Mouse (Mus musculus): Measurements from ENCODE around the gene Copb1. TPM values are rescaled to one million over a fixed set of nuclear protein-coding genes. Genes with fewer than 3 reads are reported as not detected.

Gene Copb1
- 100 to 1,000 TPM; 116 to 122 TPM for total RNA-seq (2021)
- long read RNA-seq, experiment 1, transcript Copb1-201 (22 exons, 3,346 nt) = major isoform, 63 of 71 reads
- long read RNA-seq, experiment 1, partial matches to known transcripts = 5 of 71 reads
- long read RNA-seq, experiment 1, other reads (novel, unspliced or antisense) = 3 of 71 reads
- long read RNA-seq, experiment 2, transcript Copb1-201 (22 exons, 3,346 nt) = major isoform, 231 of 260 reads
- long read RNA-seq, experiment 2, partial matches to known transcripts = 22 of 260 reads
- long read RNA-seq, experiment 2, other reads (novel, unspliced or antisense) = 7 of 260 reads

DNA sequence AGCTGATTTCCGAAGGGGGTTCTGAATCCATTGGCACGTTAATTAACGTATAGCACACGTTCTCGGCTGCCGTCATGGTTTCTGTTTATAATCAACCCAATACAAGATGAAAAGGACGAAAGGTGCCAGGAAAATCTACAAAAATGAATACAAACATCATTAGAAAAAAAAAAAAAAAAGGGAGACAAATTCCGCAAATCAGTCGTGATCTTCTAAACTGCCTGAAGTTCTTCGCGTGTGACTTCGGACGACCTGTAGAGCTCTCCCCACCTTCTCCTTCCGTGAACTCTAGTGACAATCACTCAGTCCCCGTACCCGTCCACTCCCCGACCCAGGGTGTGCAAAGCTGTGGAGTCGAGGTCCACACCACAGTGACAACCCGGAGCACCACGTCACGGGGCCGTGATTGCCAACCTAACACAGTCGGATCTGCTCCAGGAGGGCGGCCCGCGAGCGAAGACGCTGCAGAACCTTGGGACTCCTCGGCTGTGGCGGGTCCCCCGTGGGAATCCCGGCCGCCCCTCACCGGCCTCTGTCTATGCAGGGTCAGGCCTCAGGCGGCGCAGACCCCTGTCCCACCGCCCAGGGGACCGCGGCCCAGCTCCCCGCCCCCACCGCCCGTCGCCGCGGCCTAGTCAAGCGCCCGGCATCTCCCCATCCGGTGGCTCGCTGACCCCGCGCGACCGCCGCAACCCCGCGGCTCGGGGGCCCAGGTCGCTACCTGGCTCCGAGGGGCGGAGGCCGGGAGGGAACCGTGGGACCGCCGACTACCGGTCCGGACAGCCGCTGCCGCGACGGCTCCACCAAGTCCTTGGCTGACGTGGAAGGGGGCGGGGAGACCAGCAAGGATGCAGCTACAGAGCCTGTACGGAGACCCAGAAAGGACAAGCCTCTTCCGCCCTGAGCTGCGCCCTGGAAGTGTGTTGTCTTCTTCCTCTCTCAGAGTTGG is at the start of gene Copb1:
TSS of gene Copb1 (minus strand) at position 827 of the 949 bp plus-strand sequence.
- peak; percentile 63 to 85 for DNase-seq (ENCODE audit: low spot score in 2 of 2)

DNA sequence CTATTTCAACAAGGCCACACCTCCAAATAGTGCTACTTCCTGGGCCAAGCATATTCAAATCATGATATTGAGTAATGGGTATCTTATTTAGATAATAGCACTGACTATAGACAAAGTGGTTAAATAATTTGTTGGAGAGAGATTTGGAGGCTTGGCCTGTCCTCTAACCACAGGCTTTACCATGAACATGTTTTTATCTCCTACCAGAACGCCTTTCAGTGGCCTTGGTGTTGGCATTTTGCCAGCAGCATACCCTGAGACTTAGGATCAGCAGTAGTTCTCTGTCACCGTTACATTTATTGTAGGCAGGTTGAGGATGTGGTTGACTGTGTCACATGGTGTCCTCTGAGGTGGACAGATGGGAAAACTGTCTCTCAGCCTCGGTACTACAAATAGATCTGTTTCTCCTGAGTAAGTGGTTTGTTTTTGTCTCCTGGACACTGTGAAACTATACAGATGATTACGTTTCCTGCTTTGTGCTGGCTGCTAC is 46.8 kb upstream of the Copb1 start:
- no peak for DNase-seq (ENCODE audit: low spot score in 2 of 2)

DNA sequence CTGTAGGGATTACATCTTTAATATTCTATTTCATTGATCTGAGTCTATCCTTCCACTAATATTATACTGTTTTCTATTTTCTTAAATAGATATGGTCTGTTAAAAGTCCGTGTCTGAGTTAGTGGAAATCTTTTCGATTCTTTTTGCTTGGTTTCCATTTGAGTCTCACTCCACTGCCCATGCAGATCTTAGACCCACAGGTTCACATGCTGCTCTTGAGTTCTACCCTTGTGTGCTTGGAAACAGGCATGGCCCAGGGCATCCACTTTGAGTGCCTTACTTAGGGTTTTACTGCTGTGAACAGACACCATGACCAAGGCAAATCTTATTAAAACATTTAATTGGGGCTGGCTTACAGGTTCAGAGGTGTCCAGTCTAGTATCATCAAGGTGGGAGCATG is 46.3 kb upstream of the Copb1 start:
- DNase-seq (ENCODE audit: low spot score in 2 of 2) = no peak

DNA sequence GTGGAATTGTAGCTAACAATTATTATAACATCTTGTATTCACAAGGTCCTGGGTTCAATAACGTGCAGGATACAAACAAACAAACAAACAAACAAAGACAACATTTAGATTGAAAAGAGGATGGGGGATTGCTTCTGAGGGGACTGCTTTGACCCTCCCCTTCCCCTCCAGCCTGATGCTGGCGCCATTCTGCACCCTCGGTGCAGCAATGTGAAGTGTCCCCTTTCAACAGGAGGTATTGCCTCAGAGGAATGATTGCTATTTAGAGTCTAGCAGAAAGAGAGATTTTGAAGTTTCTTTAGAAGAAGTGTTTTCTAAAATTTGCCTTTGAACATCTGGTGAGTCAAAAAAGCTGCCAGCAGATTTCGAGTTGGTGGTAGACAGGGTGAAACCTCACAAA is 44.7 kb upstream of the Copb1 start:
- DNase-seq (ENCODE audit: low spot score in 2 of 2) = no peak

DNA sequence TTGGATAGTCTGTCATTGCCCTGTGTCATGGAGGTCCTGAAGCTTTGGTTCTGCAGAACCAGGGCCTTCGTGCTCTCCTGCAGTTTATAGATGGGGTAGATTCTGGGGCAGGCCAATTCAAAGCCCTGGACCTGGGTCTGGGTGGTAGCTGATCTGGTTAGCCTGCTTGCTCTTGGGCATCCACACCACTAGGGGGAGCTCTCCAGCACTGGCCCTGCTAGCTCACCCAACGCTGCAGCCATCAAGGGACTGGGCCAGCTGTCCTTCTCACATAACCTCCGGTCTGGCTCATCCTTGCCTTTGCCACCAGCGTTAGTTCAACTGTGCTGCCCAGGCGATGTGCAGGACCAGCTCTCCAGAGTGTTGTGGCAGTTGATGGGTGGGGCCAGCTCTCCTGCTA is 40.2 kb upstream of the Copb1 start:
- DNase-seq (ENCODE audit: low spot score in 2 of 2) = no peak

DNA sequence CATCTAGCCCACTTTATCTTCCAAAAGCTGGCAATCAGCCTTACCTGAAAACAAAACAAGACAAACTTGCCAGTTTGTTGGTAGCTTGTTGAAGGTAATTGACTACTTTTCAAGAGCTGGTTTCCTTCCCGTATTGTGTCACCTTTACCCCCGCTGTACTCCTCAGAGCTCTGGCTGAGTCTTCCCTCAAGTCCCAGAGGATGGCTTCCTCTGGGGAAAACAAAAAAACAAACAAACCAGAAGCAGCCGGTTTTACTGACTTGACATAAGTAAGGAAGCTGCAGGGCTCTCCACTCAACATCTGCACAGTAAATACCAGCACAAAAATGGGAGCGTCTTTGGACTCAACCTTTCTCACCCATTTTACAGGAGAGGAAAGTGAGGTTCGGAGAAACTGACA is 39.4 kb upstream of the Copb1 start:
- DNase-seq (ENCODE audit: low spot score in 2 of 2) = no peak

DNA sequence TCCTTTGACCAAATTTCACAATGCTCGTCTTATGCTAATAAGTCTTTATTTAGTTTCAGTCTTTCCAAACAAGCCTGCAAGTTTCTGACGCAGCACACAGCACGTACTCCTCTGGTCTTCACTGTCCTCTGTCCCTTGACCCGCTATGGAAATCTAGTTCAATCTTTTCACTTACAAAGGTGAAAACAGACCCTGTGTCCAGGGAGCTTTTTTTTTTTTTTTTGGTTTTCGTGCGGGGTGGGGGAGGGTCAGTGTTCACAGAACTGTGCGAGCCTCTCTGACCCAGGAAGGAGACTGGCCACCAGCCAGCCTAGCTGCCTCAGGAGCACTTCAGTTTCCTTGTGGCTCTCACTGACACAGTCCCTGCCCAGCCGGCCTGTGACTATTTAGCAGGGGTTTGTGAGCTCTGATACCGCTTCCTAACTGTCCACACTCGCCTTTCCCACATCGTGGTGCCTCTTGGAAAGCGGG is 38.0 kb upstream of the Copb1 start:
- DNase-seq (ENCODE audit: low spot score in 2 of 2) = peak; percentile 13 to 22

DNA sequence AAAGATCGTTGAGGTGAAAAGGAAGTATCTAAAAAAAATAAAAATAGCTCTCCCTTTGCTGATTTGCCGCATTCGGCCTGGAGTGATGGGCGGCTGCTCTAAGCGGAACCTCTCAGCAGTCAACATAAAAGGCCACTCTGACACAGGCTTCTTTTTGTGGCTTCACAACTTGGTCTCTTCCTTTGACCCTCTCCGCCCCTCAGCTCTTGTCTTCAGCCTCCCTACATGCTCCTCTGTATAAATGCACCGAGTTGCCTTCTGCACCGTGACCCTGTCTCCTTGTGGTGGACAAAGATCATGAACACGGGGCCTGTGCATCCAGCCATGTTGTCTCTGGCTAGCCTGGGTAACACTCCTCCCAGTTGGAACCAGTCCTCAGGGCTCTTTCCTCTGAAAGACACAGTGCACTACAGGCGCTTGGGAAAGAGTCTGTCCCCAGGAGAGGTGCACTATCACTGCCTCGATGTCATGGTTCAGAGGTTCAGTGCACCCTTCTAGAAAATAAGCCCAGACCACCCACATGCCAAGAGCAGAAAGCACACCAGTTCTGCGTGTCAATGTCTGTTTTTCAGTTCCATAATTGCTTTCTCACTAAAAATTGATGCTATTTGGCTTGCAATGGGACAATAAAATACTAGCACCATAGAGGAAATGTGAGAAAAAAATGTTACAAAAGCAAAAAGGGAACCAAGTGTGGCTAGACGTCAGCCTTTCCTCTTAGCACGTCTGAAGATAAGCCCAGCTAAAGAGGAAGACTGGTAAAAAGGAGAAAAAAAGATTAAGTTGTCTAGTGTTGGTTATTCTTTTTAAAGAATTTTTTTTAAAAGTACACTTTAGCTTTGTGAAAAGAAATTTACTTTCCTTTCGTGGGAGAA is 37.2 kb upstream of the Copb1 start:
- no peak for DNase-seq (ENCODE audit: low spot score in 2 of 2)

DNA sequence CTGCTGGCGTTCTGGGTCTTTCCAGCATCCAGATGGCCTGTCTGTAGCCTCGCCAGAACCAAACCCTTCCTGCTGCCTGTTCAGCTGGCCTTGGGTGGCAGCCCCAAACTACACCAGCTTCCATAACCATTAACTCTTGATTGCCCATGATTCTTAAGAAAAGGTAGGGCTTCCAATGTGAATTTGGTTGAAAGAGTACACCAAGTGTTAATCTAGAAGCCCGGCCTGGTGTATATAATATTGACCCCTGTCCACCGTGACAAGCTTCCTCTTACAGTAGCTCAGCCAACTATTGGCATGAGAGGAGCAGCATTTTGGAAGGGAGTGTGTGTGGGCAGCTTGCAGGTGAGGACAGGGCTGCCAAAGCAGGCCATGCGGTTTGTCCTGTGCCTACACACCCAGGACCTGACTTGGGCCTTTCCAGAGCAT is 35.6 kb upstream of the Copb1 start:
- DNase-seq (ENCODE audit: low spot score in 2 of 2) = no peak

DNA sequence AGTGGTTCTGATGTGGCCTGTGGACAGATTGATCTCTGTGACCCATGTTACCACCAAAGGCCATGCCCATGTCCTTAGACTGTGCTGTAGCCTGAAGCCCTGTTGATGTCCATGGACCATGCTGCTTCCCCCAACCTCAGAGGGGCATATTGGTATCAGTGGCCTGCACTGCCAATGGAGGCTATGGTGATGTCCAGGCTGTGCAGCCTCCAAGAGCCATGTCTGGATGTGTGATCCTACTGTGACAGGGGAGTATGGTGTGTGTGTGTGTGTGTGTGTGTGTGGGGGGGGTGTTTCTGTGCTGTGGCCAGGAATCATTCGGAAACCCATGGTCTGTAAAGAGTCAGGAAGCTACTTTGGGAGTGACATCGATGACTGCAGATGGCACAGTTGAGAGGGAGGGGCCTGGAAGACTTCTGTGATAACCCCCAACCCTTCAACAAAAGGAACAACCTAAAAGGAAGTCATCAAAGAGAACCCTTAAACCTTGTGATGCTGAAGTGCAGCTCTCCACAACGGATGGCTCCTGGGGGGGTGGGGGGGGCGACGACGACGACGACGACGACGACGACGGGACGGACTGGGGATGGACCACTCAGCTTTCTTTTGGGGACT is 29.9 kb upstream of the Copb1 start:
- DNase-seq (ENCODE audit: low spot score in 2 of 2) = no peak

DNA sequence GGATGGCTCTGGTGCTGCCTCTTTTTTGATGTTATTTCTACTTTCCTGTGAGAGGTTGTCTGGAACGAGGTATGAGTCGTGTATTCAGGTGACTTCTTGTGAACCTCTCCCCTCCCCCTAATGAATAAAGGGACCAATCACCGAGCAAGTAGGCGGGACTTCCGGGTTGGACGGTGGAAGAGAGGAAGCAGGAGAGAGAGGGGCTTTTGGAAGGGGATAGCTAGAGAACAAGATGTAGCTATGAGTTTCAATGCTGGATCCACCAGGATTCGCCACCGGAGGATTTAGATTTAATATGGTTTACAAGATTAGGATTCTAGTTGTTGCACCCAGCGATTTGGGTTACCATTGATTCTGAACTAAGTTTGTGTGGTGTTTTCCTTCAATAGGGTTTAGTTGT is 28.5 kb upstream of the Copb1 start:
- DNase-seq (ENCODE audit: low spot score in 2 of 2) = no peak

DNA sequence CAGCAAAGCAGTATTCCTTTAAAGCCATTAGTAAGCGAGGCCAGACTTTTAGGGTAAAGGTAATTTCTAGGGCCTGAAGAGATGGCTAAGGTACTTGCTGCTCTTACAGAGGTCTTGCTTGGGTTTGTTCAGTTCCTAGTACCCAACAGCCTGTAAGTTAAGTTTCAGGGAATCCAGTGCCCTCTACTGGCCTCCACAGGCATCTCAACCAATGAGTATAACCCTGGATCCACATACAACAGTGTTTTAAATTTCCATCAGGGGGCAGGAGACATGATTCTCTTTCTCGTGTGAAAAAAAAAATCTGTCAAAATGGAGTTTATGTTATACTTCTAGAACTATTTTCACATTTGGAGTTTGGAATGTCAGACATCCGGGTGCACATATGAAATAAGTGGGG is 27.2 kb upstream of the Copb1 start:
- no peak for DNase-seq (ENCODE audit: low spot score in 2 of 2)

DNA sequence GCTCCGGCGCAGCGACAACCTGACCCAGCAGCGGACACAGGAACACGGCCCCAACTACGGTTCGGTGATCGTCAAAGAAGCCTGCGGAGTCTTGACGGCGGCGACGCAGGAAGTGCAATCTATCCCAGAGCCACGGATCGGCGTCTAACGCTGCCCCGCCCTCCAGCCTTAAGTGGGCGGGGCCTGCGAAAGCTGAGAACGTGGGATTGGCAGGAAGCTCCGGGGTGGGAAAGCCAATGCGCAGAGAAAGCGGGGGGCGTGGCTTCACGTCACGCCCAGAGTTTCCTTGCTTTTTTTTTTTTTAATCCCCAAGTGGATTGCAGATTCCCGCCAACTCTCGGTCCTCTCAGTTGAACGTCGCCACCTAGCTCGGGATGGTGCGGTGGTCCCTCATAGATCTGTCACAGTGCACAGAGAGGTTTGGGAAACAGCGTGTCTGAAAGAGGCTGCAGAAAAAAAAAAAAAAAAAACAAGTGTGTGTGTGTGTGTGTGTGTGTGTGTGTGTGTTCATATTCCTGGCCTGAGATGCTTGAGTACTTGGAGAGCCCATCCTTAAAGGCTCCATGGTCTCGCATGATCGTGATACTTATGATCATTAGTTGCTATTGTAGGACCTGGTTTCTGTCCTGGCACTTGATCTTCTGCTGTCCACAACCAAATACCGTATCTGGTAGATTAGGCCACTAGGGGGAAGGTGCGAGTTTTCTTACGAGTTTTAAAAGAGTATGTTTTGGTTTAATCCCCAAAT is 21.7 kb upstream of the Copb1 start, which contains the start of gene Psma1:
TSS of gene Psma1 (minus strand) at position 114 of the 748 bp plus-strand sequence.
- peak; percentile 81 to 82 for DNase-seq (ENCODE audit: low spot score in 2 of 2)

DNA sequence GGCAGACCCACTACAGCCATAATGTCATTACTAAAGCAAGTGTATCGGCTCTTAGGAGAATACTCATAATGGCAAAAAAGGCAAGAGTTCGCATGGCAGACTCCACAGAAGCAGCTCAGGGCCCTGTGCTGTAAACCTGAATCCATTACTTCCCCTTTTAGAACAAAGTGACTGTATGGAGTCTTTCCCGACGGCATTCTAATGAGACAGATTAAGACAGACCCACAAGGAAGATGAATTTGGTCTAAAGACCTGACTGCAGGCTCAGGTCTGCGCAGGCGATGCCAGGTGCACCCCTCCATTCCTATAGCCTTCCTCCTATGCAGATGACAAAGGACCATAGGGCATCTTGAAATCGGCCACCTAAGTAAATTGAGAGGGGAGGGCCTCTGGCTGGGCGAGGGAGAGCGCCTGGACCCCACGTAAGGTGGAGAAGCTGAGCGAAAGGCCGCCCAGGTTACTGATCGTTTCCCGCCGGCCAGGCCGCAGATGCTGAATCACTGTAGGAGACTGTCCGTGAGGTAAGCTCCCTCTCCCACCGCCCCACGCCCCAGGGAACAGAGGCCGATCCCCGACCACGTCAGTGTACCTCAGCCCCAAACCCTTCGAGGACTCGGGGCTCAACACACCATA is 21.0 kb upstream of the Copb1 start:
- DNase-seq (ENCODE audit: low spot score in 2 of 2) = no peak

DNA sequence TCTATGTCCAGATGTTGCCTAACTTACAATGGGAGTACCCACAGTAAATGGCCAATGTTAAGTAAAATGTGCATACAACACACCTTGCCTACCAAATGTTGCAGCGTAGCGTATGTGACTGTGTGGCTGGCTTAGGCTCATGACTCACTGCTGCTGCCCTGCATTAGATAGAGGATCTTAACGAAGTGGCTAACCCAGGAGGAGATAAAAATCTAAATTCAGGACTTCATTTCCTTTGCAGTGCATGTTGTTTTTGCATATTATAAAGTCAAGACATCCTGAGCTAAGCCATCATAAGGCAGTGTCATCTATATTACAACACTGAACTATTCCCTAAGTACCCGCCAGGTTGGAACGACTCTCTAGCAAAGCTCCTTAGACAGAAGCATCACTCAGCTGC is 13.9 kb upstream of the Copb1 start:
- no peak for DNase-seq (ENCODE audit: low spot score in 2 of 2)

DNA sequence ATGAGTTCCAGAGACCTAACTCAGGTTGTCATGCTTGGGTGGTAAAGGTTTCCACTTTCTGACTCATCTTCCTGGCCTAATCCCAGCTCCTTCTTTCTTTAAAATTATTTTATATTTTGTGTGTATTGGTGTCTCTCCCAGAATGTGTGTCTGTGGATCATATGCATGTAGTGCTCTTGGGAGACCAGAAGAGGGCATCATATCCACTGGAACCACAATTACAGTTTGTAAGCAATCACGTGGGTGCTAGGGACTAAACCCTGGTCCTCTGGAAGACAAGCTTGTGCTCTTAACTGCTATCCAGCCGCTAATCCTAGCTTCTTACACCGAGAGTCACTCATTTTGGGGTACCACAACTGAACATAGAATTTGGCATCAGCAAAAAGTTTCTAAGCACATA is 2.8 kb downstream of the Copb1 start:
- DNase-seq (ENCODE audit: low spot score in 2 of 2) = no peak

DNA sequence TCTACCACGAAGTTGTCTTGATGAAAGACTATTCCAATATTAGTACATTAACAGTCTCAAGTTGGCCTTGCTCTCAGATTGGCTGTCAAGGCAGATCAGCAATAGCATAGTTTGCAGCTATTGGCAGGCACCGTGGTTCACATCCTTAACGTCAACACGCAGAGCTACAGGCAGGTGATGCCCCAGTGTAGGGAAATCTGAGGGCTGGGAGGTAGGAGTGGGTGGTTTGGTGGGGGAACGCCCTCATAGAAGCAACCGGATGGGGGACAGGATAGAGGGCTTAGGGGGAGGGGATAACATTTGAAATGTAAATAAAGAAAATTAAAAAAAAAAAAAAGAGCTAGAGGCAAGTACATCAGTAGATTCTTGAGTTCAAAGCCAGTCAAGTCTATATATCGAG is 20.5 kb downstream of the Copb1 start:
- DNase-seq (ENCODE audit: low spot score in 2 of 2) = no peak

DNA sequence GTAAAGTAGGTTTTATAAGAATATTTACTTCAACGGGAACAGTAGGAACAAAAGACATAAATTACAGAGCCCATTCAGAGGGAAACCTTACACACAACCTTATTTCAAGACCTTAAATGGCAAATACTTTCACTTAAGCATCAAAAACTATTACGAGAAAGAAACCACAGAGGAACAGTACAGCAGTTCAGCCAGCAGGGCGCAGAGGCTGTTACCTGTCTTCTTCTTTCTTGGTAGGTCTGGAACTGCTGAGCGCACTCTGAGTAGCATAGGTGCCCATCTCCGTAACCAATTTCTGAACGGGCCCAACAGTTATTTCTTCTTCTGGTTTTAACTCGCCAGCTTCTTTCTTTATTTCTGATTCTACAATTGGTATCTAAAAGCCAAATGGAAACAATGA is 21.5 kb downstream of the Copb1 start:
- no peak for DNase-seq (ENCODE audit: low spot score in 2 of 2)

DNA sequence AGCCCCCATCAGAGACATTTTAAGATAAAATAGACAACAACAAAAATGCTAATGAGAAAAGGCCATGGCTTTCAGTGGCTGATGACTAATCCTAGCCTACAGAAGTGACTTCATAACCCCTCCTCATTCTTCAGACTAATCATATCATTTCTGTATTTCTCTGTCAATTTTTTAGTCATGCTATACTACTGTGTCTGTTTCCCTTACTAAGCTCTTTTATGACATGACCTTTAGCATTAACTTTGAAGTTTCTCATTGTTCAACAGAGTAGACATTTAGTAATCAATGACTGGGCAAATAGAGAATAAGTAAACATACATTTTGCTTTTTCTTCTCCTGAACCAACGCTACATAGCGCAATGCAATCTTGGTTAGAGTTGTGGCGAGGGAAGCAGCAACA is 22.7 kb downstream of the Copb1 start:
- DNase-seq (ENCODE audit: low spot score in 2 of 2) = no peak

All from adrenal gland, postnatal 4 days (tissue).